Mouse (Mus musculus): ENCODE measurements around the gene Stkld1.
"Not testable (repeated sequence)": the region's sequence is repeated elsewhere in the genome, so short reads cannot be mapped to it uniquely, and the experiment has no call there.

DNA sequence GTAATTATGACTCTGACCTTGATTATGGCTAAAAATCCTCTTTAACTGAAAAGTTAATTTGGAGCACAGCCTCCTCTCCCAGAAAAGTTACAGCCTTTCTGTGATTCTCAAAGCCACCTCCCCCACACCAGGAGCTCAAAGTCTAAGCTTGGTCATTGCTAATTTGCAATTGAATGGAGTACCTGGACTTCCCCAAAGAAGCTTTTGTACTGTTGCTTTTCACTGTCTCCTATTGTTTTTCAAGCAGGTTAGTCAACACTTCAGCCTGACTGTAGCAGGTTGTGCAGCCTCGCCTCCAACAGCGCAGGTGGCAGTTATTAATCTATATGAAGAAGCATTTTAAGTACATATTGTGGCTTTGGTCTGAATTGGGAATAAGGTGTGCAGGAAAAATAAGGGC lies 48.3 kb upstream of the Stkld1 start:
- TF ChIP-seq CTCF (IDR thresholded peaks at IDR 0.05; ENCODE audit: control insufficient read depth, insufficient read depth, insufficient read length); MAX (IDR thresholded peaks at IDR 0.05); USF1 (IDR thresholded peaks at IDR 0.05; ENCODE audit: low read depth); CEBPB (IDR thresholded peaks at IDR 0.05; ENCODE audit: low read depth); MYOG (IDR thresholded peaks at IDR 0.05; ENCODE audit: control insufficient read depth, extremely low read depth, insufficient read length); MYOD1 (IDR thresholded peaks at IDR 0.05; ENCODE audit: control insufficient read depth, insufficient read length, low read depth); FOSL1 (IDR thresholded peaks at IDR 0.05; ENCODE audit: insufficient read depth, low read length, poor library complexity, severe bottlenecking): not testable (repeated sequence)
